Mouse (Mus musculus) CD4-positive helper T cell, adult 2 months (primary cell): ENCODE measurements at regions not wholly inside any gene's neighbourhood (a gene's known extent, or its start where the extent isn't known, plus 50 kb on each side); places are given as distances from the start of the nearest gene placed in this dataset.
A peak's percentile ranks its signal among the peaks of the same experiment; 100 is the strongest.

Experiments used
- DNase-seq: peaks from one replicate; pipeline ENCODE4 v3.0.0-alpha.2; 2012; ENCODE audit warnings: low read depth, missing footprints, low spot score

GRCm38 (mm10) chr6:135433753-135434152 lies 71.4 kb downstream of the Emp1 start:
- DNase-seq: peak; percentile 51

- peak; percentile 37 for DNase-seq
These were observed 74.0 kb downstream of the Emp1 start for GRCm38 (mm10) chr6:135436315-135436714.

GRCm38 (mm10) chr6:135438271-135438670 lies 75.9 kb downstream of the Emp1 start:
- no peak for DNase-seq

- DNase-seq: no peak
These were observed 79.0 kb downstream of the Emp1 start for GRCm38 (mm10) chr6:135441126-135441871.

GRCm38 (mm10) chr6:135444661-135445060 lies 82.3 kb downstream of the Emp1 start:
- peak; percentile 52 for DNase-seq

GRCm38 (mm10) chr6:135445070-135445469 lies 82.7 kb downstream of the Emp1 start:
- DNase-seq: no peak

- DNase-seq: no peak
These were observed 85.5 kb downstream of the Emp1 start for GRCm38 (mm10) chr6:135447801-135448200.

GRCm38 (mm10) chr6:135449228-135449627 lies 86.9 kb downstream of the Emp1 start:
- DNase-seq: no peak

- DNase-seq: peak; percentile 46
These were observed 88.2 kb downstream of the Emp1 start for GRCm38 (mm10) chr6:135450573-135450972.

GRCm38 (mm10) chr6:135451165-135451797 lies 88.9 kb downstream of the Emp1 start:
- no peak for DNase-seq

GRCm38 (mm10) chr6:135453041-135453440 lies 90.7 kb downstream of the Emp1 start:
- DNase-seq: no peak

GRCm38 (mm10) chr6:135472495-135472894 lies 110.2 kb downstream of the Emp1 start:
- DNase-seq: no peak

GRCm38 (mm10) chr6:135473146-135473545 lies 110.8 kb downstream of the Emp1 start:
- no peak for DNase-seq

- no peak for DNase-seq
These were observed 126.5 kb downstream of the Emp1 start for GRCm38 (mm10) chr6:135488795-135489194.

- DNase-seq: no peak
These were observed 131.6 kb downstream of the Emp1 start for GRCm38 (mm10) chr6:135493983-135494382.

GRCm38 (mm10) chr6:135495841-135496240 lies 133.5 kb downstream of the Emp1 start:
- DNase-seq: no peak

GRCm38 (mm10) chr6:135498592-135498991 lies 136.2 kb downstream of the Emp1 start:
- peak; percentile 15 for DNase-seq

GRCm38 (mm10) chr6:135500381-135500780 lies 138.0 kb downstream of the Emp1 start:
- no peak for DNase-seq

GRCm38 (mm10) chr6:135501791-135502190 lies 139.4 kb downstream of the Emp1 start:
- no peak for DNase-seq

- DNase-seq: no peak
These were observed 140.1 kb downstream of the Emp1 start for GRCm38 (mm10) chr6:135502405-135502804.

- no peak for DNase-seq
These were observed 156.5 kb downstream of the Emp1 start for GRCm38 (mm10) chr6:135518710-135519437.

- no peak for DNase-seq
These were observed 157.1 kb downstream of the Emp1 start for GRCm38 (mm10) chr6:135519438-135519803.

GRCm38 (mm10) chr6:135520868-135521267 lies 158.5 kb downstream of the Emp1 start:
- DNase-seq: no peak
